Mouse (Mus musculus) liver, embryonic 11.5 days (tissue): ENCODE results near the gene Ankrd13b. TPM values are rescaled to one million over a fixed set of nuclear protein-coding genes. Genes with fewer than 3 reads are reported as not detected.

Source experiments
- ATAC-seq: fragments of 200-750 bp; cut with Nextera tagmentation; replicated peaks from 2 replicates; pipeline ENCODE4 v1.8.0; 2017; ENCODE audit warnings: moderate number of reproducible peaks, mild to moderate bottlenecking, moderate TSS enrichment, moderate library complexity; ENCODE audit not compliant: low FRiP score
- DNase-seq: peaks from one replicate; pipeline ENCODE4 v3.0.0-alpha.2; 2017; ENCODE audit warnings: low spot score
- H3K27ac ChIP-seq: fragments of 300-500 bp; sonication (generic); 2 replicates; pipeline ENCODE4 v1.5.1; 2014; ENCODE audit warnings: mild to moderate bottlenecking, low read depth, low read length, control low read depth
- H3K27me3 ChIP-seq: fragments of 300-500 bp; sonication (generic); replicated peaks from 2 replicates; pipeline ENCODE4 v1.6.1; 2014; ENCODE audit warnings: low read length, mixed read lengths; ENCODE audit not compliant: control insufficient read depth, insufficient read depth
- H3K36me3 ChIP-seq: fragments of 300-500 bp; sonication (generic); 2 replicates; pipeline ENCODE4 v1.6.1; 2014; ENCODE audit warnings: mild to moderate bottlenecking, low read length, moderate library complexity, mixed read lengths; ENCODE audit not compliant: control insufficient read depth, insufficient read depth
- H3K4me1 ChIP-seq: fragments of 300-500 bp; sonication (generic); replicated peaks from 2 replicates; pipeline ENCODE4 v1.6.1; 2014; ENCODE audit warnings: low read length, mixed read lengths; ENCODE audit not compliant: control insufficient read depth, insufficient read depth
- H3K4me2 ChIP-seq: fragments of 300-500 bp; sonication (generic); 2 replicates; pipeline ENCODE4 v1.6.1; 2014; ENCODE audit warnings: mild to moderate bottlenecking, control low read depth, moderate library complexity
- H3K4me3 ChIP-seq: fragments of 300-500 bp; sonication (generic); 2 replicates; pipeline ENCODE4 v1.5.1; 2014; ENCODE audit warnings: low read depth, low read length, control low read depth
- H3K9ac ChIP-seq: fragments of 300-500 bp; sonication (generic); 2 replicates; pipeline ENCODE4 v1.6.1; 2014; ENCODE audit warnings: low read depth, low read length, control low read depth
- H3K9me3 ChIP-seq: fragments of 300-500 bp; sonication (generic); 2 replicates; pipeline ENCODE4 v1.6.1; 2016; ENCODE audit warnings: low read length, inconsistent platforms, mixed read lengths; ENCODE audit not compliant: control insufficient read depth
- WGBS: fragments of 180-500 bp; shearing (Covaris S2); extraction: QIAGEN DNeasy Blood & Tissue Kit; methylation state at CpG from one replicate; pipeline ENCODE4 v1.1.7; 2014; 5-methylcytosine and 5-hydroxymethylcytosine counted together
- polyA plus RNA-seq: library from polyadenylated mRNA; unstranded; fragments of >200 nt; fragmentation: Nextera tagmentation; extraction: Ambion mirVana; gene quantifications from 2 replicates; pipeline ENCODE4 v1.2.1, GENCODE M21; 2014

Ankrd13b gene
- polyA plus RNA-seq, 1 experiment from 2014 or later, result 5.6 TPM

GRCm38 (mm10) chr11:77490451-77490850 lies 973 bp upstream of the Ankrd13b start:
- Histone ChIP-seq H3K4me2 (peak overlapping the region; percentile 98), H3K9ac (no peak overlapping the region; the same call in 1 of the 2 replicates), H3K36me3 (no peaks in the 10 kb centered on the region), H3K27ac (no peak overlapping the region), H3K4me3 (no peak overlapping the region), H3K9me3 (no peaks in the 10 kb centered on the region), H3K4me1 (peaks cover 45% of the 10 kb centered on the region), H3K27me3 (no peaks in the 10 kb centered on the region)
- ATAC-seq, result no peak
- no peak for DNase-seq
- WGBS, result 71% methylated on average over 6 of the region's 6 CpGs

GRCm38 (mm10) chr11:77488771-77489581 lies 502 bp downstream of the Ankrd13b start:
- ATAC-seq (no peak), DNase-seq (no peak)
- Histone ChIP-seq H3K27me3 (no peaks in the 10 kb centered on the region), H3K27ac (no peak overlapping the region), H3K4me1 (peaks cover 33% of the 10 kb centered on the region), H3K9ac (peak overlapping the region; percentile 79), H3K4me2 (peak overlapping the region; percentile 98), H3K9me3 (no peaks in the 10 kb centered on the region), H3K4me3 (peak overlapping the region; percentile 89), H3K36me3 (no peaks in the 10 kb centered on the region)
- WGBS, result 4% methylated on average over 55 of the region's 55 CpGs

GRCm38 (mm10) chr11:77486798-77487197 lies 2.7 kb downstream of the Ankrd13b start:
- 87% methylated on average over 5 of the region's 5 CpGs for WGBS
- Histone ChIP-seq H3K4me3 (no peak overlapping the region), H3K36me3 (no peaks in the 10 kb centered on the region), H3K9me3 (no peaks in the 10 kb centered on the region), H3K27me3 (no peaks in the 10 kb centered on the region), H3K4me1 (peaks cover 24% of the 10 kb centered on the region), H3K4me2 (no peak overlapping the region), H3K27ac (no peak overlapping the region), H3K9ac (no peak overlapping the region)
- DNase-seq, result no peak
- ATAC-seq, result no peak

GRCm38 (mm10) chr11:77485229-77485628 lies 4.2 kb downstream of the Ankrd13b start:
- 70% methylated on average over 6 of the region's 6 CpGs for WGBS
- Histone ChIP-seq H3K27ac (no peak overlapping the region), H3K9me3 (no peaks in the 10 kb centered on the region), H3K9ac (no peak overlapping the region), H3K36me3 (no peaks in the 10 kb centered on the region), H3K4me3 (no peak overlapping the region), H3K4me1 (peaks cover 12% of the 10 kb centered on the region), H3K4me2 (no peak overlapping the region), H3K27me3 (no peaks in the 10 kb centered on the region)
- DNase-seq (no peak), ATAC-seq (no peak)

- Histone ChIP-seq H3K9ac (no peak overlapping the region), H3K9me3 (no peaks in the 10 kb centered on the region), H3K4me1 (peaks cover 8% of the 10 kb centered on the region), H3K4me3 (no peak overlapping the region), H3K4me2 (no peak overlapping the region), H3K27me3 (no peaks in the 10 kb centered on the region), H3K36me3 (no peaks in the 10 kb centered on the region), H3K27ac (no peak overlapping the region)
- DNase-seq (no peak), ATAC-seq (no peak)
- WGBS, result 48% methylated on average over 11 of the region's 11 CpGs
Observed at GRCm38 (mm10) chr11:77483510-77484255, 5.8 kb downstream of the Ankrd13b start.

- no peak overlapping the region for H3K4me2 ChIP-seq
- peaks cover 1% of the 10 kb centered on the region for H3K4me1 ChIP-seq
- ATAC-seq (no peak), DNase-seq (no peak)
- 53% methylated on average over 3 of the region's 3 CpGs for WGBS
- H3K4me3 ChIP-seq, result no peak overlapping the region
- H3K9me3 ChIP-seq, result no peaks in the 10 kb centered on the region
- H3K36me3 ChIP-seq, result no peaks in the 10 kb centered on the region
- no peaks in the 10 kb centered on the region for H3K27me3 ChIP-seq
- H3K9ac ChIP-seq, result no peak overlapping the region
- H3K27ac ChIP-seq, result no peak overlapping the region
Observed at GRCm38 (mm10) chr11:77483043-77483442, 6.4 kb downstream of the Ankrd13b start.

- Histone ChIP-seq H3K9me3 (no peaks in the 10 kb centered on the region), H3K9ac (no peak overlapping the region), H3K36me3 (peaks cover 3% of the 10 kb centered on the region; the same call in 1 of the 2 replicates), H3K4me3 (no peak overlapping the region), H3K4me2 (no peak overlapping the region), H3K27me3 (no peaks in the 10 kb centered on the region), H3K4me1 (no peaks in the 10 kb centered on the region), H3K27ac (no peak overlapping the region; the same call in 1 of the 2 replicates)
- ATAC-seq, result no peak
- DNase-seq, result no peak
- 87% methylated on average over 6 of the region's 6 CpGs for WGBS
Observed at GRCm38 (mm10) chr11:77476895-77477294, 12.6 kb downstream of the Ankrd13b start.

- Histone ChIP-seq H3K4me2 (no peak overlapping the region), H3K4me1 (no peaks in the 10 kb centered on the region), H3K36me3 (peaks cover 9% of the 10 kb centered on the region; the same call in 1 of the 2 replicates), H3K4me3 (no peak overlapping the region), H3K9ac (no peak overlapping the region), H3K27me3 (no peaks in the 10 kb centered on the region; the same call in 1 of the 2 replicates), H3K9me3 (no peaks in the 10 kb centered on the region), H3K27ac (no peak overlapping the region)
- no peak for ATAC-seq
- DNase-seq, result no peak
- WGBS, result 89% methylated on average over 14 of the region's 14 CpGs
Observed at GRCm38 (mm10) chr11:77476216-77476615, 13.3 kb downstream of the Ankrd13b start.
